Mouse (Mus musculus): ENCODE results near the gene Ppp1r15a. TPM values are rescaled to one million over a fixed set of nuclear protein-coding genes. Genes with fewer than 3 reads are reported as not detected.
"Not testable (repeated sequence)": the region's sequence is repeated elsewhere in the genome, so short reads cannot be mapped to it uniquely, and the experiment has no call there.

The Ppp1r15a gene
- total RNA-seq, 1 experiment from 2014 or later = 291 TPM

GRCm38 (mm10) chr7:45494548-45494947 lies 31.5 kb downstream of the Ppp1r15a start:
- no peak for ATAC-seq (replicated peaks in 1 of 2; ENCODE audit: insufficient read depth in 1 of 2, low FRiP score in 2 of 2, low TSS enrichment in 1 of 2, low read depth in 1 of 2, poor library complexity in 2 of 2, severe bottlenecking in 2 of 2)

GRCm38 (mm10) chr7:45492951-45493350 lies 33.1 kb downstream of the Ppp1r15a start:
- ATAC-seq (replicated peaks in 1 of 2; ENCODE audit: insufficient read depth in 1 of 2, low FRiP score in 2 of 2, low TSS enrichment in 1 of 2, low read depth in 1 of 2, poor library complexity in 2 of 2, severe bottlenecking in 2 of 2) = no peak

- ATAC-seq (replicated peaks in 1 of 2; ENCODE audit: insufficient read depth in 1 of 2, low FRiP score in 2 of 2, low TSS enrichment in 1 of 2, low read depth in 1 of 2, poor library complexity in 2 of 2, severe bottlenecking in 2 of 2) = no peak
Measured at GRCm38 (mm10) chr7:45492225-45492844, 33.7 kb downstream of the Ppp1r15a start.

GRCm38 (mm10) chr7:45491264-45491663 lies 34.8 kb downstream of the Ppp1r15a start:
- ATAC-seq (replicated peaks in 1 of 2; ENCODE audit: insufficient read depth in 1 of 2, low FRiP score in 2 of 2, low TSS enrichment in 1 of 2, low read depth in 1 of 2, poor library complexity in 2 of 2, severe bottlenecking in 2 of 2) = peak in 1 of 2 experiments; percentile 48; a peak in 1 of 4 replicates

- no peak for ATAC-seq (replicated peaks in 1 of 2; ENCODE audit: insufficient read depth in 1 of 2, low FRiP score in 2 of 2, low TSS enrichment in 1 of 2, low read depth in 1 of 2, poor library complexity in 2 of 2, severe bottlenecking in 2 of 2)
Measured at GRCm38 (mm10) chr7:45490822-45491221, 35.2 kb downstream of the Ppp1r15a start.

- ATAC-seq (replicated peaks in 1 of 2; ENCODE audit: insufficient read depth in 1 of 2, low FRiP score in 2 of 2, low TSS enrichment in 1 of 2, low read depth in 1 of 2, poor library complexity in 2 of 2, severe bottlenecking in 2 of 2) = no peak
Measured at GRCm38 (mm10) chr7:45489578-45489977, 36.5 kb downstream of the Ppp1r15a start.

GRCm38 (mm10) chr7:45488293-45489204 lies 37.5 kb downstream of the Ppp1r15a start, which contains the start of gene Dhdh:
Gene Dhdh, minus strand, starts transcription at chr7:45488805.
- ATAC-seq (replicated peaks in 1 of 2; ENCODE audit: insufficient read depth in 1 of 2, low FRiP score in 2 of 2, low TSS enrichment in 1 of 2, low read depth in 1 of 2, poor library complexity in 2 of 2, severe bottlenecking in 2 of 2) = peak; percentile 58 to 80

- ATAC-seq (replicated peaks in 1 of 2; ENCODE audit: insufficient read depth in 1 of 2, low FRiP score in 2 of 2, low TSS enrichment in 1 of 2, low read depth in 1 of 2, poor library complexity in 2 of 2, severe bottlenecking in 2 of 2) = 0 out of 4 replicates have a peak, but pooled peaks of 1 of the 2 experiments have one; percentile 2
Measured at GRCm38 (mm10) chr7:45487861-45488292, 38.2 kb downstream of the Ppp1r15a start.

- ATAC-seq (replicated peaks in 1 of 2; ENCODE audit: insufficient read depth in 1 of 2, low FRiP score in 2 of 2, low TSS enrichment in 1 of 2, low read depth in 1 of 2, poor library complexity in 2 of 2, severe bottlenecking in 2 of 2) = no peak
Measured at GRCm38 (mm10) chr7:45486761-45487415, 39.2 kb downstream of the Ppp1r15a start, which contains the start of gene Gm45808. Gene Gm45808, minus strand, starts transcription at chr7:45486811.

GRCm38 (mm10) chr7:45486158-45486557 lies 39.9 kb downstream of the Ppp1r15a start:
- ATAC-seq (replicated peaks in 1 of 2; ENCODE audit: insufficient read depth in 1 of 2, low FRiP score in 2 of 2, low TSS enrichment in 1 of 2, low read depth in 1 of 2, poor library complexity in 2 of 2, severe bottlenecking in 2 of 2) = no peak

GRCm38 (mm10) chr7:45484985-45485384 lies 41.1 kb downstream of the Ppp1r15a start:
- not testable (repeated sequence) for ATAC-seq (replicated peaks in 1 of 2; ENCODE audit: insufficient read depth in 1 of 2, low FRiP score in 2 of 2, low TSS enrichment in 1 of 2, low read depth in 1 of 2, poor library complexity in 2 of 2, severe bottlenecking in 2 of 2)

- ATAC-seq (replicated peaks in 1 of 2; ENCODE audit: insufficient read depth in 1 of 2, low FRiP score in 2 of 2, low TSS enrichment in 1 of 2, low read depth in 1 of 2, poor library complexity in 2 of 2, severe bottlenecking in 2 of 2) = no peak
Measured at GRCm38 (mm10) chr7:45482166-45482565, 43.9 kb downstream of the Ppp1r15a start.

- ATAC-seq (replicated peaks in 1 of 2; ENCODE audit: insufficient read depth in 1 of 2, low FRiP score in 2 of 2, low TSS enrichment in 1 of 2, low read depth in 1 of 2, poor library complexity in 2 of 2, severe bottlenecking in 2 of 2) = peak; percentile 56 to 72; a peak in 2 of 4 replicates
Measured at GRCm38 (mm10) chr7:45481374-45481927, 44.6 kb downstream of the Ppp1r15a start, which contains the start of gene Tulp2. Gene Tulp2, plus strand, starts transcription at chr7:45481877.

- ATAC-seq (replicated peaks in 1 of 2; ENCODE audit: insufficient read depth in 1 of 2, low FRiP score in 2 of 2, low TSS enrichment in 1 of 2, low read depth in 1 of 2, poor library complexity in 2 of 2, severe bottlenecking in 2 of 2) = not testable (repeated sequence)
Measured at GRCm38 (mm10) chr7:45480310-45480709, 45.8 kb downstream of the Ppp1r15a start.

GRCm38 (mm10) chr7:45478774-45479173 lies 47.3 kb downstream of the Ppp1r15a start:
- ATAC-seq (replicated peaks in 1 of 2; ENCODE audit: insufficient read depth in 1 of 2, low FRiP score in 2 of 2, low TSS enrichment in 1 of 2, low read depth in 1 of 2, poor library complexity in 2 of 2, severe bottlenecking in 2 of 2) = no peak

- peak in 1 of 2 experiments; percentile 68; a peak in 1 of 4 replicates for ATAC-seq (replicated peaks in 1 of 2; ENCODE audit: insufficient read depth in 1 of 2, low FRiP score in 2 of 2, low TSS enrichment in 1 of 2, low read depth in 1 of 2, poor library complexity in 2 of 2, severe bottlenecking in 2 of 2)
Measured at GRCm38 (mm10) chr7:45477003-45477402, 49.1 kb downstream of the Ppp1r15a start.

- ATAC-seq (replicated peaks in 1 of 2; ENCODE audit: insufficient read depth in 1 of 2, low FRiP score in 2 of 2, low TSS enrichment in 1 of 2, low read depth in 1 of 2, poor library complexity in 2 of 2, severe bottlenecking in 2 of 2) = no peak
Measured at GRCm38 (mm10) chr7:45476453-45476852, 49.6 kb downstream of the Ppp1r15a start.

All from hematopoietic stem cell, adult 5-6 weeks (primary cell).